Mouse (Mus musculus) left cerebral cortex, postnatal 10 days (tissue): Measurements from ENCODE around the gene Spc25. TPM values are rescaled to one million over a fixed set of nuclear protein-coding genes. Genes with fewer than 3 reads are reported as not detected.
A peak's percentile ranks its signal among the peaks of the same experiment; 100 is the strongest.

Source experiments
- DNase-seq, 2 experiments: peaks; one replicate each; pipeline ENCODE4 v3.0.0; 2021 to 2022; ENCODE audit warnings: low spot score in 2 of 2, mixed read lengths in 1 of 2; ENCODE audit errors: extremely low spot score in 1 of 2
- intact Hi-C: fragments of 180-260 bp; cut with DNase I; formaldehyde crosslinking; loops from one replicate; pipeline ENCODE4 v1.15.1; 2025
- total RNA-seq, 2 experiments: library from RNA; stranded (reverse); gene quantifications; 2 replicates each; pipeline ENCODE4 v1.2.3; 2021

Spc25 gene
- total RNA-seq, 2 experiments from 2014 or later, result 3.9 to 4.0 TPM

GRCm38 (mm10) chr2:69191059-69191458 is 14.9 kb downstream of the Spc25 start:
- intact Hi-C loops, result no loop called here
- DNase-seq, result no peak

GRCm38 (mm10) chr2:69189222-69189621 is 16.8 kb downstream of the Spc25 start:
- DNase-seq, result no peak
- intact Hi-C loops, result no loop called here

GRCm38 (mm10) chr2:69188732-69189131 is 17.3 kb downstream of the Spc25 start:
- DNase-seq, result peak in 1 of 2 experiments; percentile 19
- intact Hi-C loops, result no loop called here

GRCm38 (mm10) chr2:69187990-69188389 is 18.0 kb downstream of the Spc25 start:
- intact Hi-C loops, result no loop called here

GRCm38 (mm10) chr2:69179721-69180120 is 26.3 kb downstream of the Spc25 start:
- intact Hi-C loops, result no loop called here
- no peak for DNase-seq

More at GRCm38 (mm10) chr2:69187990-69188389, 18.0 kb downstream of the Spc25 start:
- DNase-seq, result no peak

GRCm38 (mm10) chr2:69175296-69175695 is 30.7 kb downstream of the Spc25 start:
- intact Hi-C loops, result no loop called here
- peak in 1 of 2 experiments; percentile 7 for DNase-seq

- intact Hi-C loops, result no loop called here
- DNase-seq, result no peak
These were observed 35.5 kb downstream of the Spc25 start for GRCm38 (mm10) chr2:69170395-69171077.

- DNase-seq, result no peak
- intact Hi-C loops, result no loop called here
These were observed 47.1 kb downstream of the Spc25 start for GRCm38 (mm10) chr2:69158907-69159306.

GRCm38 (mm10) chr2:69156283-69156682 is 49.7 kb downstream of the Spc25 start:
- intact Hi-C loops, result no loop called here
- no peak for DNase-seq

- intact Hi-C loops, result no loop called here
- DNase-seq, result no peak
These were observed 50.1 kb downstream of the Spc25 start for GRCm38 (mm10) chr2:69155861-69156260.

- DNase-seq, result no peak
- intact Hi-C loops, result no loop called here
These were observed 55.2 kb downstream of the Spc25 start for GRCm38 (mm10) chr2:69150841-69151240.

- no peak for DNase-seq
- intact Hi-C loops, result no loop called here
These were observed 56.8 kb downstream of the Spc25 start for GRCm38 (mm10) chr2:69149154-69149553.

- intact Hi-C loops, result no loop called here
- DNase-seq, result no peak
These were observed 57.3 kb downstream of the Spc25 start for GRCm38 (mm10) chr2:69148691-69149090.

Other genes with a start within 250 kb of the Spc25 start
- 1 to 10 TPM; 3.9 to 6.6 TPM for gene Nostrin, start 70.4 kb downstream of the Spc25 start, total RNA-seq
- not detected for gene G6pc2, start 4.9 kb upstream of the Spc25 start, total RNA-seq
- under 1 TPM in 1 of 2 experiments, not detected in 1; 0.24 TPM for gene Abcb11, start 136.4 kb upstream of the Spc25 start, total RNA-seq
- not detected for gene Dhrs9, start 174.3 kb upstream of the Spc25 start, total RNA-seq